Mouse (Mus musculus): ENCODE data around the gene Sh3kbp1. TPM values are rescaled to one million over a fixed set of nuclear protein-coding genes. Genes with fewer than 3 reads are reported as not detected.
A peak's percentile ranks its signal among the peaks of the same experiment; 100 is the strongest.

Gene Sh3kbp1
- polyA plus RNA-seq, 2 experiments, result 26.7 to 49.8 TPM

DNA sequence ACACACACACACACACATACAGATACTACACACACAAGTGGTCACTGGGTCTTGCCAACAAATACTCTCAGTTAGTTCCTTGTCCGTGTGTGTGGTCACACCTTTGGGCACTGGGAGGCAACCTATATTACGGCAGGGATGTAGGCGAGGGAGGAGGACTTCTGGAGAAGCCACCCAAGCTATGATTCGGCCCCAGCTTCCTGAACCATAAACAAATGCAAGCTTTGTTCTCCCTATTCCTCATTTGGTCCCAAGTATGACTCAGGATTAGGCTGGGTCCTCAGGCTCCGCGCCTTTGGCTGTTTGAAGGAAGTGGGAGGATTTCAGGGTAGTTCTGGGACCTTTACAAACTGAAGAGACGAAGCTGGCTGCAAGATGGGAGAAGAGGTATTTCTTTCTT lies 213.2 kb downstream of the Sh3kbp1 start:
- no peak overlapping the region for H3K4me2 ChIP-seq (replicated peaks; ENCODE audit: low read depth, low read length, severe bottlenecking)
- DNase-seq (ENCODE audit: low spot score), result no peak
- H3K36me3 ChIP-seq (ENCODE audit: control insufficient read depth, insufficient read depth, low read length), result no peaks in the 10 kb centered on the region
- no peaks in the 10 kb centered on the region for H3K4me1 ChIP-seq (ENCODE audit: control insufficient read depth, insufficient read depth, low read length)
- no peaks in the 10 kb centered on the region for H3K9me3 ChIP-seq (ENCODE audit: control insufficient read depth, low read length)
- 43% methylated on average over 7 of the region's 7 CpGs for WGBS
- ATAC-seq (ENCODE audit: low FRiP score, low read depth), result peak; percentile 44; the same call in 1 of the 2 replicates
- H3K9ac ChIP-seq (ENCODE audit: low read depth, low read length, severe bottlenecking), result no peak overlapping the region
- H3K27me3 ChIP-seq (ENCODE audit: control insufficient read depth, insufficient read depth, low read length), result no peaks in the 10 kb centered on the region
- H3K4me3 ChIP-seq (replicated peaks; ENCODE audit: low read length), result no peak overlapping the region
- no peak overlapping the region for H3K27ac ChIP-seq (replicated peaks; ENCODE audit: low read depth, low read length)
- TF ChIP-seq POLR2A (IDR thresholded peaks at IDR 0.05; ENCODE audit: borderline replicate concordance, extremely low read depth, insufficient read depth, insufficient read length), result no peak

DNA sequence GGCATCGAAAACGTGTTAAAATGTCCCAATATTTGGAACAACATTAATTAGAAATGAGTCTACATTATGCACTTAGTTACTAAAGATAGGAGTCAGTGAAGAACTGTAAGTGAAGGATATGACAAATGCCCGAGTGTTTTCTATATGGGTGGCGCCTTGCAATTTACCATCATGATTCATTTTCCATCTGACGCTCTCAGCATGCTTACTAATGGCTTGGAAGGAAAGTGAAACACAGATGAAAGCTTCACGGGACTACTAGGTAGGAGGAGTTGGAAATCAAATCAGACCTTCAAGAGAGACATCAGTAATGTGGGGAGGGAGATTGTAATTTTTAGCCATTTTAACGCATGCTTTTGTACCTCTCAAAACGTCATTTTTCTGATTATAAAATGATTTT lies 223.7 kb downstream of the Sh3kbp1 start:
- Histone ChIP-seq H3K4me2 (replicated peaks; ENCODE audit: low read depth, low read length, severe bottlenecking) (no peak overlapping the region), H3K27ac (replicated peaks; ENCODE audit: low read depth, low read length) (no peak overlapping the region), H3K9me3 (ENCODE audit: control insufficient read depth, low read length) (no peaks in the 10 kb centered on the region), H3K4me1 (ENCODE audit: control insufficient read depth, insufficient read depth, low read length) (no peaks in the 10 kb centered on the region), H3K27me3 (ENCODE audit: control insufficient read depth, insufficient read depth, low read length) (no peaks in the 10 kb centered on the region), H3K4me3 (replicated peaks; ENCODE audit: low read length) (no peak overlapping the region), H3K9ac (ENCODE audit: low read depth, low read length, severe bottlenecking) (no peak overlapping the region), H3K36me3 (ENCODE audit: control insufficient read depth, insufficient read depth, low read length) (no peaks in the 10 kb centered on the region)
- ATAC-seq (ENCODE audit: low FRiP score, low read depth) (no peak), DNase-seq (ENCODE audit: low spot score) (no peak)
- 88% methylated on average over 8 of the region's 8 CpGs for WGBS
- no peak for TF ChIP-seq POLR2A (IDR thresholded peaks at IDR 0.05; ENCODE audit: borderline replicate concordance, extremely low read depth, insufficient read depth, insufficient read length)

DNA sequence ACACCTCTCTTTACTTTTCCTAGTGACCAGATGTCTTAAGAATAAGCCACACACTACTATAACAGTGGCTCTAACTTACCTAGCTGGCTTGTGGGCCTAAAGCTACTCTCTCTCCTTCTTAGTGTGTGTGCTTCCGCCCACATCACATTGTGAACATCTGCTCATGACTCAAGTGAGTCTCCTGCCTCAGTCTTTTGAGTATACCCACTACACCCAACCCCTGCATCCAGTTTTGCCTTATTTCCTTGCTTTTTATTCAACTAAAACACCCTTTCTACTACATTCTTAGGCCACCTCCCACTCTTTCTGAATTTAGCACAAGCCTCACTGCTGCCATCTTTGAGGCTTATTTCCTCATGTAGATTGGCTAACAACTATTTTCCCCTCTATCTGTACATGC lies 229.8 kb downstream of the Sh3kbp1 start:
- H3K36me3 ChIP-seq (ENCODE audit: control insufficient read depth, insufficient read depth, low read length), result no peaks in the 10 kb centered on the region
- H3K9me3 ChIP-seq (ENCODE audit: control insufficient read depth, low read length), result no peaks in the 10 kb centered on the region
- no peak overlapping the region for H3K9ac ChIP-seq (ENCODE audit: low read depth, low read length, severe bottlenecking)
- no peaks in the 10 kb centered on the region for H3K4me1 ChIP-seq (ENCODE audit: control insufficient read depth, insufficient read depth, low read length)
- ATAC-seq (ENCODE audit: low FRiP score, low read depth) (no peak), DNase-seq (ENCODE audit: low spot score) (no peak)
- no peak overlapping the region for H3K4me3 ChIP-seq (replicated peaks; ENCODE audit: low read length)
- no peak for TF ChIP-seq POLR2A (IDR thresholded peaks at IDR 0.05; ENCODE audit: borderline replicate concordance, extremely low read depth, insufficient read depth, insufficient read length)
- no peak overlapping the region for H3K27ac ChIP-seq (replicated peaks; ENCODE audit: low read depth, low read length)
- 86% methylated on average over 1 of the region's 1 CpGs for WGBS
- H3K27me3 ChIP-seq (ENCODE audit: control insufficient read depth, insufficient read depth, low read length), result no peaks in the 10 kb centered on the region
- no peak overlapping the region for H3K4me2 ChIP-seq (replicated peaks; ENCODE audit: low read depth, low read length, severe bottlenecking)

DNA sequence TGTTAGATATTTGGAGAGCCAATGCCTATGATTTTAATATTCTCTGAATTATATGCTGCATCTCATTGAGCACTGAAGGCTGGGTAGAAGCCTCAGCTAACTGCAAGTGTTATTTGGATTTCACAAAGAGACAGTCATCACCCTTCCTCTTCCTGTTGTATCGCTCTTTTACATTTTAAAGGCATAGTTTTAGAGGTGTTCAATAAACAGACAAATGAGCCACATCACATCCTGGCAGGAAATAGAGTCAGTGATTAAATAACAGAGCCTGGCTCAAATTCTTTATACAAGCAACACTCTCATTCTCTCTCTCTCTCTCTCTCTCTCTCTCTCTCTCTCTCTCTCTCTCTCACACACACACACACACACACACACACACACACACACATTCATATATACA lies 231.1 kb downstream of the Sh3kbp1 start:
- WGBS, result 62% methylated on average over 1 of the region's 1 CpGs
- H3K27me3 ChIP-seq (ENCODE audit: control insufficient read depth, insufficient read depth, low read length), result no peaks in the 10 kb centered on the region
- no peak overlapping the region for H3K27ac ChIP-seq (replicated peaks; ENCODE audit: low read depth, low read length)
- no peak for TF ChIP-seq POLR2A (IDR thresholded peaks at IDR 0.05; ENCODE audit: borderline replicate concordance, extremely low read depth, insufficient read depth, insufficient read length)
- no peak overlapping the region for H3K4me2 ChIP-seq (replicated peaks; ENCODE audit: low read depth, low read length, severe bottlenecking)
- H3K9me3 ChIP-seq (ENCODE audit: control insufficient read depth, low read length), result no peaks in the 10 kb centered on the region
- H3K9ac ChIP-seq (ENCODE audit: low read depth, low read length, severe bottlenecking), result no peak overlapping the region
- H3K36me3 ChIP-seq (ENCODE audit: control insufficient read depth, insufficient read depth, low read length), result no peaks in the 10 kb centered on the region
- no peak for ATAC-seq (ENCODE audit: low FRiP score, low read depth)
- no peak overlapping the region for H3K4me3 ChIP-seq (replicated peaks; ENCODE audit: low read length)
- no peaks in the 10 kb centered on the region for H3K4me1 ChIP-seq (ENCODE audit: control insufficient read depth, insufficient read depth, low read length)
- no peak for DNase-seq (ENCODE audit: low spot score)

DNA sequence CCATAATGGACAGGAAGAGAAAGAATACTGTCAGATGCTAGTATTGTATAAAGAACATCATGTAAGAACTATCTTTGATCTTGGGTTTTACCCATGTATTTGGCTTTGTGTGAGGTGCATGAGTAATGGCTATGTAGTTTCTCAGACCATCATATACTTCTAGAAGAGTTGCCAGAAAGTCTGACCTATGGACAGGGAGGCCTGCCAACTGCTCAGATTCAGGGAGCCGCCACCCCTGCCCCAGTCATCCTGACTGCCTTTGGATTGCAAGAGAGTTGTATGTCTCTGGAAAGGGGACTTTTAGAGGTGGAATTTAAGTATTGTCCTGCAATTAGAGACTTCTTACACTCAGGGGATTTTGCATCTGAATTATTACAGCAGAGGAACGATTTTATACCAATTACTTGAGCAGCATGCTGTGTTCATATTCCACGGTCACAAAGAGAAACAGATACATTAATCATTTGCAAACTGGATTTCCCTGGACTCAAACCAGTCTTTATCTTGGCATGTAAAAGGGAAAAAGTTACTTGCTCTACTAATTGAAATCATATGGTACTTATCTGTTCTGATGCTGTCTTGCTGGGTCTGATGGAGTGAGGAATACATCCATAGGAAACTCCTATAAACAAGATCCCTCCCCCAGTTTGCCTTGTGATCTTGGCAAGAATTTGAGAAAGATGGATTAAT lies 233.9 kb downstream of the Sh3kbp1 start:
- H3K36me3 ChIP-seq (ENCODE audit: control insufficient read depth, insufficient read depth, low read length), result no peaks in the 10 kb centered on the region
- peak; percentile 9 for DNase-seq (ENCODE audit: low spot score)
- WGBS, result 57% methylated on average over 3 of the region's 3 CpGs

More for the DNA sequence above, 233.9 kb downstream of the Sh3kbp1 start:
- H3K27me3 ChIP-seq (ENCODE audit: control insufficient read depth, insufficient read depth, low read length), result no peaks in the 10 kb centered on the region
- TF ChIP-seq POLR2A (IDR thresholded peaks at IDR 0.05; ENCODE audit: borderline replicate concordance, extremely low read depth, insufficient read depth, insufficient read length), result no peak
- no peaks in the 10 kb centered on the region for H3K4me1 ChIP-seq (ENCODE audit: control insufficient read depth, insufficient read depth, low read length)
- no peaks in the 10 kb centered on the region for H3K9me3 ChIP-seq (ENCODE audit: control insufficient read depth, low read length)
- no peak for ATAC-seq (ENCODE audit: low FRiP score, low read depth)
- no peak overlapping the region for H3K9ac ChIP-seq (ENCODE audit: low read depth, low read length, severe bottlenecking)
- no peak overlapping the region for H3K4me2 ChIP-seq (replicated peaks; ENCODE audit: low read depth, low read length, severe bottlenecking)
- no peak overlapping the region for H3K27ac ChIP-seq (replicated peaks; ENCODE audit: low read depth, low read length)
- H3K4me3 ChIP-seq (replicated peaks; ENCODE audit: low read length), result no peak overlapping the region
